Mouse (Mus musculus) B cell, adult 2 months (primary cell): ENCODE measurements at regions not wholly inside any gene's neighbourhood (a gene's known extent, or its start where the extent isn't known, plus 50 kb on each side); places are given as distances from the start of the nearest gene placed in this dataset.
"Not testable (repeated sequence)": the region's sequence is repeated elsewhere in the genome, so short reads cannot be mapped to it uniquely, and the experiment has no call there.

Source experiments
- DNase-seq, 2 experiments: peaks; one replicate each; pipeline ENCODE4 v3.0.0; 2022

DNA sequence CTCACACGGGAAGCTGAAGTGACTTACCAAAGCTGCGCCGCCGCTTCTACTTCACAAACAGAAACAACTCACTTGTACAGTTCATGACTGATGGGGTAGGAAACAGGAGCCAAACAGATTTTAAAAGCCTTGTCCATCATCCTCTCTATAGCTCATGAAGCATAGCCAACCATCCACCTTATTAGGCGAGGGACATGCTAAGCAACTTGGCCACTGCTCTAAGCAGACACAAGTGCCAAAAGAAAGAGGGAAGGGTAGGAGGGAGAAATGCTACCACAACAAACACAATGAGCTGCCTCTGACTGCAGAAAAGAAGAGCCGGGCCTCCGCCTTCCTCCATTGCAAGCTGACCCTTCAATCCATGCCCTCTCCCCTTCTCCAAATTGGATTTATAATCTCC lies 179.9 kb downstream of the Dhx15 start:
- DNase-seq: no peak

- no peak for DNase-seq
Measured at GRCm38 (mm10) chr5:52008942-52009341, 181.4 kb downstream of the Dhx15 start.

- DNase-seq: no peak
Measured at GRCm38 (mm10) chr5:52006843-52007242, 183.5 kb downstream of the Dhx15 start.

DNA sequence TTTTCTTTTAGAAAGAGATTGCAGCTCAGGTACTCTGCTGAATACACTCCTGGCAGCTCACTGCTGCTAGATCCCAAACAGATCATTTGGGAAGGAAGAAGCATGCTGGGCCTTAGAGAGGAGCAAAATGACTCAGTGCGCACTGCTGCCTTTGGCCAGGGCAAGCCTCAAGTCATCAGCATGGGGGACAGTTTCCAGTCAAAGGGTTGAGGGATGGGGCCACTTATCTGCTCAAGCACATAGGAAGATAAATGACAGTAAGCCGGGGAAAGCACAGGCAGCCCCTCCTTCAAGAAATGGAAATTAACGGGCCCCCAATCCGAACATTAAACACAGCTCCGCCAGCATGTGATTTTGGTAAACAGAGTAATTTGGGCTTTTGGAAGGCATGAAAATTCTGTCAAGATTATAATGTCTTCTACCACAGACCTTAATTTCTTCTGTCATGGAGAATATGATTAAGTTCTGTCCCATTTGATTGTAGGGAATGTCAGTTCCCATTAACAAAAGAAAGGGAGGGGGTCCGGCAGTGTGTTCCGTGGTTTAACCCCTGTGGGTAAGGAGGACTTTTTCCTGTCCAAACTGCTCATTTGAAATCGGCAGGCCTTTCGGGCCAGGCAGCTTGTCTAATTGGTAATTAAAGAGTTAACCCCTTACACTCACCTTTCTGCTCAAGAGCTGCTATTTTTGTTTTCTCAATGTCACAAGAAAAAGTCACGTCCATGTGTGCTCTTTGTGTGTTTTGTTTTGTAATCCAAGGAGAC lies 199.3 kb downstream of the Dhx15 start:
- DNase-seq: no peak

GRCm38 (mm10) chr5:51989396-51989795 lies 200.9 kb downstream of the Dhx15 start:
- DNase-seq: no peak

DNA sequence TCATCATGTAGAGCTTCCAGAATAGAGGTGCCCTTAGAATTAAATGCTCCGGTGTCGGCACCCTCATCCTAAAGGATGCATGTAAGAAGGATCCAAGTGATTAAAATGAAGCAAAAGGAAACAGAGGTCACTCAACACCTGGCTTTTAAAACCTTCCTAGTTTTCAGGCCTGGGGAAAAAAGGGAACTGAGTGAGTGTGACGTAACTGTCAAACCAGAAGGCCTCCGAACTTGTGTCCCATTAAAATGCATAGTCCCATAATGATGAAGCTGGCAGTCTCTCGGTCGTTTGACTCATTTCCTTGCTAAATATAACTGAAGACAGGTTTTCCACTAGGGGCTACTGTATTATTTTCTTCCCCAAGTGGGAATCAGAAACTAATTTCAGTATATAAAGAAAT lies 201.4 kb downstream of the Dhx15 start:
- DNase-seq: no peak

DNA sequence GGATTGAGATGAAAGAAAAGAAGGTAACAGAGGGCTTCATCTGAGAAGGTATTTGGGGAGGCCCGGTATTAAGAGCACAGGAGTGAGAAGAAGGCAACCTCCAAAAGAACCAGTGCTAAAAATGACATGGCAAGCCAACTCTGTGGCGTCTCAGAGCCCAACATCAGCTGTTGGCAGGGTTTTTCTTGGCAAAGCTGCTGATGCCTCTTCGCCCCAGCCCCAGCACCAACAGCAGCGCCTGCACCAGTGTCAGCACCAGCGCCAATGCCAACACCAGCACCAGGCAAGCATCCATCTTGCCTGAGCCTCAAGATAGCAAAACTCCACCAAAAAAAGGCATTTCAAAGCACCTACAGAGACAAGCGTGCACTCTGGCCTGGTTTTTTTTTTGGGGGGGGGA lies 205.3 kb downstream of the Dhx15 start:
- DNase-seq: no peak

GRCm38 (mm10) chr5:51982780-51983179 lies 207.5 kb downstream of the Dhx15 start:
- DNase-seq: no peak

DNA sequence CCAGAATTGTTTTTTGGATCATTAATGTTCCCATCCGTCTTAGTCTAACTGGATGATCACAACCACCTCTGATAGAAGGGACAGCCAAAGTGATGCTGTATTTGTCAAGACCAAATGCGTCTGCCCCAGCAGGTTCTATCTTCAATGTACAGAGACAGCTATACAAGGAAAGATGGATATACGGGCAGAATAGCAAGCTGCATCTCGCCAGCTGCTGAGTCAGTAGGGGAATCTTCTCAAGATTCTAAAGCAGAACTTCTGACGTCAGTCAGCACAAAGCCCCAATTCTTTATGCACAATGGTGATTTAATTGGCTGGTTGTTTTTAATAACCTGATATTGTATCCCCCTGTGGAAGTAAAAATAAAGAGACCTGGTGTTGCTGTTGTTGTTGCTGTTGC lies 209.4 kb downstream of the Dhx15 start:
- no peak for DNase-seq

DNA sequence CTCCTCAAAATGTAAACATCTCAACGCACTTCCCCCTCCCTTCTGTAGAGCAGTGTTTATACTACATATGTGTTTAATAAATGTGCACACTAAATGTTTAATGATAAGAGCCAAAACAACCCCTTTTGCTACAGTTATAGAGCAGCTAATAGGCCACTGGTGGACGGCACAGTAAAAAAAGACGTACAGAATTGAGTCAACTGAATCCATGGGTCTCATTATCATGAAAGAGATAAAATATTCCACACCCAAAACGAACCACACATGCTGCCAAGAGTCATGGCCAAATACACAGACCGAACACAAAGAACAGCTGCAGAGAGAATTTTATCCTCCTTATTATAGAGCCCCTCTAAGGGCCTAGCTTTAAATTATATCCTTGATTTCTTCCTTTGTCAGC lies 237.8 kb downstream of the Dhx15 start:
- DNase-seq: no peak

GRCm38 (mm10) chr5:51949996-51950395 lies 240.3 kb downstream of the Dhx15 start:
- no peak for DNase-seq

GRCm38 (mm10) chr5:51946062-51946461 lies 244.3 kb downstream of the Dhx15 start:
- no peak for DNase-seq

GRCm38 (mm10) chr5:51941925-51942291 lies 248.4 kb downstream of the Dhx15 start:
- not testable (repeated sequence) for DNase-seq

DNA sequence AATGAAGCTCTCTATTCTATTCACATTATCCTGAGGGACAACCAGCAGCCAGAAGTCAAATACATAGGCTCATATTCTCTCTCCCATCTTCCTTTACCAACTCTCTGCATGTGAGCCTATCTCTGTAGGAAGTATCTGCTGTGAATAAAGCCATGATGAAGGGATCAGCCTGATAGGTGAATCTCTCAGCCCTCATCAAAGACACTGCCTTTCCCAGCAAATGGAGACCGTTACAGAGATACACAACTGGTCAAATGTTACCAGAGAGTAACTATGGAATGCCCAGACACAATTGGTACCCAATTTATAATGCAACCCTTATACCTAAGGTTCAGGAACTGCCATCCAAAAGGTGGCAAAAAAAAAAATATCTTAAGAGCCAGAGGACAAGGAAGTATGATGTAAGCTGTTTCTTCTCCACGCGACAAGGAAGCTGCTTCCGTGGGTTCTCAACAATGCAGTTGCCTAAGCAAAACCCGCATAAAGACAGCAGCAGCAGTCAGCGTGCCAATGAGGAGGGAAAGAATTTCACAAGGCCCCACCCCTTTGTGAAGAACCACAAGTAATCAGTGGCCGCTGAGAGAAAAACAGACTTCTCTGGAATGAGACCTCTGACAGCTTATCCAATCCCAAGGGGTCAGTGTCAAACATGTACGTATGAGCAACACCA lies 248.9 kb downstream of the Dhx15 start:
- DNase-seq: no peak

- DNase-seq: no peak
Measured at GRCm38 (mm10) chr5:51938845-51939244, 251.5 kb downstream of the Dhx15 start.

DNA sequence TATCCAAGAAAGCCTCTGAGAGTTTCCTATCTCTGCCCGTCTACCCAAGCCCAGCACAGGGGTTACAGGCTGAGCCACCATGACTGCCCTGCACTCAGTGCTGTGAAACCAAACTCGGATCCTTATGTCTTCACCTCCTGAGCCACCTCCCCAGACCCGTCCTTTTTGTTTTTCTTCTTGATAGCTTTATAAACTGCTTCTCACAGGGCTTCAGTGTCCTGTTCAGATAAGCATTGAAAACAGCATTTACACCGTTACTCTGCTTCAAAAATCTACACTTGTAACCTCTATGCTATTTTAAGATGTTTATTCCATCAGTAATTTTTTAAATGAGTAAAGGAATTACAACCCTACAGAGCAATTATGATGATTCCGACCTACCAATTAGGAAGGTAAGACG lies 253.0 kb downstream of the Dhx15 start:
- no peak for DNase-seq

DNA sequence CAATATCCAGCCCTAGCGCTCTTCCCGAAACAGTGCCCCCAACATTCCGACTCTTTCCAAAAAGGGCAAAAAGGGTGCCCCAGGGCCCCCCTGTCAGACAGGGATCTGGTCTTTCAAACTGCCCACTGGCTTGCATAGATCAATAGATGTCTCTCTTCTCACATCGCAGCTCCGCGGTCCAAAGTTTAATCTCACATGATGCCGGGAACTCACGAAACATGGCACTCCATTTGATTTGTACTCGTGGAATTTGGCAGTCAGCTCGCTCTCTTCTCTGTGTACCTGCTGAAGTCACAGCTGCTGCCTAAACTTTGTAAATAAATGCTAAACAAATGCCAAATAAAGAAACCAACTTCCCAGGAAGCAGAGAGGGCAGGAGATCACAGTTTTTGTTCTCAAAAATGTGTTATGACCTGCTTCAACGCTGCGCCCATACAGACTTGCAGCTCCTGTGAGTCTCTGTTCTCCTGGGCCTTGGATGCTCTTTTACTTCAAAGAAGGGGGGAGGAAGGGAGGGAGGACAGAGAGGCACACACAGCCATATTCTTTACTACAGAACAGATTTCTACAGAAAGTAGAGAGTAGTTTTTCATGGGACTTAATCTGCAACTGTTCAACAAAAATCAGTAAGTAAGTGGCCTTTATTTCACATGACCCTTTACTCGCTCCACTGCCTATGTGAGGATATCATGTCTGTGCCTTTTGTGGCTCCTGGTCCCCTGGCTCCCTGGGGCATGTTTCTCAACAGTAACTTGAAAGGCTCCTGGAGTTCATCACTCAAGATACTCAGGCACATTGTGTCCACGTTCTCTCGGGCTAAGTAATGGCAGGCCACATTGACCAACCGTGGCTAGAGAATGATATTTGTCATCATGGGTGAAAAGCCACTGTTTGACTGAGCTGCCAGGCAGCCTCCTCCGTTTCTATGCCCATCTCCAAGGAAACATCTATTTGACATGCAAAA lies 254.6 kb downstream of the Dhx15 start:
- DNase-seq: no peak

GRCm38 (mm10) chr5:51934910-51935309 lies 255.4 kb downstream of the Dhx15 start:
- no peak for DNase-seq

- DNase-seq: no peak
Measured at GRCm38 (mm10) chr5:51933331-51933730, 257.0 kb downstream of the Dhx15 start.

- no peak for DNase-seq
Measured at GRCm38 (mm10) chr5:51930416-51930815, 259.9 kb downstream of the Dhx15 start.

DNA sequence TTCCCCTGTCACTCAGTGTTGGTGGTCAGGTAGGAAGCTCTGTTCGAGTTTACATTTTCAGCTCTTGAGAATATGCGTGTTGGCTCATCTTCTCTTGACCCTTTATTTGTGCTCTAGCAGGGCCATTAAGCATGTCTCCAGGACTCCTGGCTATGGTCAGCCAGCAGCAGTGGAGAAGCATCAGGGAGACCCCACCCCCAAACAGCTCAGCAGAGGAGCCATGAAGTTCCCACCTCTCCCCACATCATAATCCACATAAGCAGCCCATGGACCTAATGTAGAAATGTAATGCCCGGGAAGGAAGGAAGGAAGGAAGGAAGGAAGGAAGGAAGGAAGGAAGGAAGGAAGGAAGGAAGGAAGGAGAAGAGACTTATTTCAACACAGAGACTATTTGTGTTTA lies 261.5 kb downstream of the Dhx15 start:
- no peak for DNase-seq

- DNase-seq: no peak
Measured at GRCm38 (mm10) chr5:51923417-51923816, 266.9 kb downstream of the Dhx15 start.

- DNase-seq: no peak
Measured at GRCm38 (mm10) chr5:51922973-51923372, 267.3 kb downstream of the Dhx15 start.

DNA sequence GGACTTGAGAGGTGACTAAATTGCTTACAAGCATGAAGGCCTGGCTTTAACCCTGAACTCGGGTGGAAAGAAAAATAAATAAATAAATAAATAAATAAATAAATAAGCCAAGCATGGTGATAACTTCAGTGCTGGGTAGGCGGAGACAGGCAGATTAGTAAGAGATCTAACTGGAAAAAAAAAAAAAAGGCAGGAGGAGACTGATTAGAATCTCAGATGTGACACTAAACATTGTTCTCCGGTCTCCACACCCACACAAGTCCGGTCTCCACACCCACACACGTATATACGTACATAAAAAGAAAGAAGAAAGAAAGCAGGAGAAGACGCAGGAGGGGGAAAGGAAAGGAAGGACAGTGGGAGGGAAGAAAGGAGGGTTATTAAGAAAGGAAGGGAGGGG lies 267.8 kb downstream of the Dhx15 start:
- no peak for DNase-seq
